ENCODE assay signal across 8 mouse cellular contexts in genomic region chr11:97839441-97840134, GRCm38 (mm10). TPM values are rescaled to one million over a fixed set of nuclear protein-coding genes. Genes with fewer than 3 reads are reported as not detected.
DNase-seq lines count a peak whose midpoint lies in the region; ATAC-seq lines count a peak whose summit lies in the region.

No protein-coding gene starts in this region.

- peak; percentile 17 to 22 for DNase-seq in cerebellum, adult 18-20 months
- no peak for DNase-seq in cerebellum, postnatal 4 days (ENCODE audit: low spot score in 2 of 2)
- no peak for DNase-seq in liver, embryonic 11.5 days (ENCODE audit: low spot score)
- no peak for DNase-seq in liver
- DNase-seq in hindbrain, embryonic 14.5 days (ENCODE audit: low spot score), result no peak
- no peak for DNase-seq in thymus, postnatal 0 days (ENCODE audit: low spot score)
- DNase-seq in urinary bladder, postnatal 10 days (ENCODE audit: low spot score), result no peak

- H3K4me1 ChIP-seq in liver, embryonic 11.5 days (replicated peaks; ENCODE audit: control insufficient read depth, insufficient read depth, low read length), result peaks cover 24% of the 10 kb centered on the region
- peaks cover 9% of the 10 kb centered on the region for H3K4me1 ChIP-seq in hindbrain, embryonic 14.5 days (replicated peaks; ENCODE audit: control insufficient read depth, insufficient read depth, low read length)
- peaks cover 7% of the 10 kb centered on the region for H3K4me1 ChIP-seq in neural tube, embryonic 14.5 days (ENCODE audit: control insufficient read depth, insufficient read depth, low read length)

- no peak for ATAC-seq in liver, embryonic 11.5 days (replicated peaks; ENCODE audit: low FRiP score)
- no peak for ATAC-seq in hindbrain, embryonic 14.5 days (ENCODE audit: low FRiP score)
- no peak for ATAC-seq in neural tube, embryonic 14.5 days (ENCODE audit: low read depth)

- no peaks in the 10 kb centered on the region for H3K27me3 ChIP-seq in liver, embryonic 11.5 days (replicated peaks; ENCODE audit: control insufficient read depth, insufficient read depth, low read length)
- no peaks in the 10 kb centered on the region for H3K27me3 ChIP-seq in hindbrain, embryonic 14.5 days (ENCODE audit: control insufficient read depth, insufficient read depth, low read length)
- no peaks in the 10 kb centered on the region for H3K27me3 ChIP-seq in neural tube, embryonic 14.5 days (ENCODE audit: control insufficient read depth, insufficient read depth, low read length)

- peak overlapping the region; percentile 13; the same call in 1 of the 2 replicates for H3K27ac ChIP-seq in liver, embryonic 11.5 days (ENCODE audit: low read depth, low read length)
- peak overlapping the region; percentile 96 for H3K27ac ChIP-seq in hindbrain, embryonic 14.5 days
- peak overlapping the region; percentile 76 for H3K27ac ChIP-seq in neural tube, embryonic 14.5 days (ENCODE audit: low read depth, low read length)

- no peak overlapping the region for H3K4me3 ChIP-seq in liver, embryonic 11.5 days (ENCODE audit: low read depth, low read length)
- H3K4me3 ChIP-seq in hindbrain, embryonic 14.5 days (replicated peaks; ENCODE audit: low read length), result peak overlapping the region; percentile 51; the same call in 1 of the 2 replicates
- no peak overlapping the region for H3K4me3 ChIP-seq in neural tube, embryonic 14.5 days (ENCODE audit: low read depth, low read length)

- peaks cover under 1% of the 10 kb centered on the region for H3K36me3 ChIP-seq in liver, embryonic 11.5 days (ENCODE audit: control insufficient read depth, insufficient read depth, low read length)
- H3K36me3 ChIP-seq in hindbrain, embryonic 14.5 days (replicated peaks; ENCODE audit: control insufficient read depth, insufficient read depth), result peaks cover 34% of the 10 kb centered on the region
- peaks cover 19% of the 10 kb centered on the region; the same call in 1 of the 2 replicates for H3K36me3 ChIP-seq in neural tube, embryonic 14.5 days (ENCODE audit: control insufficient read depth, insufficient read depth, low read length)

- 64% methylated on average over 11 of the region's 11 CpGs for WGBS in liver, embryonic 11.5 days
- WGBS in hindbrain, embryonic 14.5 days, result 62% methylated on average over 11 of the region's 11 CpGs
- 54% methylated on average over 11 of the region's 11 CpGs for WGBS in neural tube, embryonic 14.5 days

- no peak overlapping the region for H3K4me2 ChIP-seq in liver, embryonic 11.5 days
- peak overlapping the region; percentile 70; the same call in 1 of the 2 replicates for H3K4me2 ChIP-seq in hindbrain, embryonic 14.5 days (replicated peaks)
- peak overlapping the region; percentile 73 for H3K4me2 ChIP-seq in neural tube, embryonic 14.5 days (ENCODE audit: low read depth, low read length)

- H3K9ac ChIP-seq in liver, embryonic 11.5 days (ENCODE audit: low read depth, low read length), result no peak overlapping the region
- no peak overlapping the region for H3K9ac ChIP-seq in hindbrain, embryonic 14.5 days
- H3K9ac ChIP-seq in neural tube, embryonic 14.5 days (replicated peaks; ENCODE audit: low read depth, low read length), result no peak overlapping the region

- no peaks in the 10 kb centered on the region for H3K9me3 ChIP-seq in liver, embryonic 11.5 days (ENCODE audit: control insufficient read depth, low read length)
- H3K9me3 ChIP-seq in hindbrain, embryonic 14.5 days (ENCODE audit: control insufficient read depth, low read length), result no peaks in the 10 kb centered on the region
- H3K9me3 ChIP-seq in neural tube, embryonic 14.5 days (ENCODE audit: control insufficient read depth, low read length), result no peaks in the 10 kb centered on the region

RNA-seq across cellular contexts. Expression of gene B230217C12Rik, which starts 1.0 kb away (rescaled TPM):
- polyA plus RNA-seq in liver, embryonic 11.5 days (2014; fragmentation: Nextera tagmentation; extraction: Ambion mirVana), result 3.7 and 5.4 TPM in 2 replicates
- 38.2 and 38.8 TPM in 2 replicates for polyA plus RNA-seq in hindbrain, embryonic 14.5 days (2014; fragmentation: Nextera tagmentation; extraction: Ambion mirVana)
- polyA plus RNA-seq in neural tube, embryonic 14.5 days (2014; fragmentation: Nextera tagmentation; extraction: Ambion mirVana), result 39.8 and 53.5 TPM in 2 replicates
- 4.5 and 5.0 TPM in 2 replicates for polyA plus RNA-seq in thymus, postnatal 0 days (2015; fragmentation: Nextera tagmentation; extraction: Ambion mirVana)

RNA-seq across cellular contexts. Expression of gene Lasp1, which starts 40.8 kb away (rescaled TPM):
- polyA plus RNA-seq in liver, embryonic 11.5 days (2014; fragmentation: Nextera tagmentation; extraction: Ambion mirVana), result 54.7 and 55.3 TPM in 2 replicates
- 110 and 126 TPM in 2 replicates for polyA plus RNA-seq in hindbrain, embryonic 14.5 days (2014; fragmentation: Nextera tagmentation; extraction: Ambion mirVana)
- 82.9 and 99.8 TPM in 2 replicates for polyA plus RNA-seq in neural tube, embryonic 14.5 days (2014; fragmentation: Nextera tagmentation; extraction: Ambion mirVana)
- polyA plus RNA-seq in thymus, postnatal 0 days (2015; fragmentation: Nextera tagmentation; extraction: Ambion mirVana), result 98.7 and 108 TPM in 2 replicates

RNA-seq across cellular contexts. Expression of gene Fbxo47, which starts 44.4 kb away (rescaled TPM):
- polyA plus RNA-seq in liver, embryonic 11.5 days (2014; fragmentation: Nextera tagmentation; extraction: Ambion mirVana), result 1.1 TPM in 2 replicates
- polyA plus RNA-seq in hindbrain, embryonic 14.5 days (2014; fragmentation: Nextera tagmentation; extraction: Ambion mirVana), result 0.37 and 0.72 TPM in 2 replicates
- 0.63 and 1.5 TPM in 2 replicates for polyA plus RNA-seq in neural tube, embryonic 14.5 days (2014; fragmentation: Nextera tagmentation; extraction: Ambion mirVana)
- polyA plus RNA-seq in thymus, postnatal 0 days (2015; fragmentation: Nextera tagmentation; extraction: Ambion mirVana), result 0.70 and 0.75 TPM in 2 replicates

RNA-seq across cellular contexts. Expression of gene Rpl23, which starts 57.4 kb away (rescaled TPM):
- polyA plus RNA-seq in liver, embryonic 11.5 days (2014; fragmentation: Nextera tagmentation; extraction: Ambion mirVana), result 756 and 842 TPM in 2 replicates
- 324 and 419 TPM in 2 replicates for polyA plus RNA-seq in hindbrain, embryonic 14.5 days (2014; fragmentation: Nextera tagmentation; extraction: Ambion mirVana)
- polyA plus RNA-seq in neural tube, embryonic 14.5 days (2014; fragmentation: Nextera tagmentation; extraction: Ambion mirVana), result 347 and 366 TPM in 2 replicates
- 766 and 768 TPM in 2 replicates for polyA plus RNA-seq in thymus, postnatal 0 days (2015; fragmentation: Nextera tagmentation; extraction: Ambion mirVana)

Comparison
In these comparisons a context has a peak if more than half of its experiments do, and no peak if none do; other contexts are left out.
1. DNase-seq: peak in cerebellum, adult 18-20 months (2 of 2); none in cerebellum, postnatal 4 days (0 of 2), liver, embryonic 11.5 days (single experiment), liver (single experiment), hindbrain, embryonic 14.5 days (single experiment), thymus, postnatal 0 days (single experiment) and urinary bladder, postnatal 10 days (single experiment).
2. H3K27ac ChIP-seq: peak in every context shown above with its lines; median percentile 96 in hindbrain, embryonic 14.5 days; 76 in neural tube, embryonic 14.5 days; 13 in liver, embryonic 11.5 days.